Mouse (Mus musculus): ENCODE data around the gene Jup. TPM values are rescaled to one million over a fixed set of nuclear protein-coding genes. Genes with fewer than 3 reads are reported as not detected.
A peak's percentile ranks its signal among the peaks of the same experiment; 100 is the strongest.
"Not testable (repeated sequence)": the region's sequence is repeated elsewhere in the genome, so short reads cannot be mapped to it uniquely, and the experiment has no call there.

The Jup gene
- polyA plus RNA-seq, 1 experiment from 2014 or later = 105 TPM

DNA sequence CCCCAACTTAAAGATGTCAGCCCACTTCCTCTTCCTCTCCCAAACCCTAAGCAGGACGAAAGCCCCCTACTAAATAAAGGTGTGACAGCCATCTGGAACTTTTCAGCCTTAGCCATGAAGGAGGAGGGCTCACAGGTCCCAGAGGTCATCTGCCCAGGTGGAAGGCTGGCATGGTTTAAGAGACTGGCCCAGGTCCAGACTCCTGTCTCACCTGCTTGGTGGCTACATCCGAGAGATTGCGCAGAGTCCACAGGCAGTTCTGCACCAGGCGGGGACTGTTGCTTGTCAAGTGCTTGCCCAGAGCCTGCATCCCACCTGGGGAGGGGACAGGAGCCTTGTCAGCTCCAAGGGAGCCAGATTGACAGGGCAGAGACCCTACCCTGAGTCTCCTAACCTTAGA is 18.3 kb downstream of the Jup start:
- H3K9ac ChIP-seq = no peak overlapping the region
- 90% methylated on average over 4 of the region's 4 CpGs for WGBS
- H3K27me3 ChIP-seq (replicated peaks) = no peaks in the 10 kb centered on the region
- no peaks in the 10 kb centered on the region for H3K4me1 ChIP-seq
- H3K4me3 ChIP-seq = no peak overlapping the region
- no peak overlapping the region for H3K27ac ChIP-seq
- no peak for ATAC-seq (replicated peaks)
- H3K9me3 ChIP-seq = no peaks in the 10 kb centered on the region
- peaks cover 53% of the 10 kb centered on the region for H3K36me3 ChIP-seq (replicated peaks)
- no peak overlapping the region for H3K4me2 ChIP-seq

DNA sequence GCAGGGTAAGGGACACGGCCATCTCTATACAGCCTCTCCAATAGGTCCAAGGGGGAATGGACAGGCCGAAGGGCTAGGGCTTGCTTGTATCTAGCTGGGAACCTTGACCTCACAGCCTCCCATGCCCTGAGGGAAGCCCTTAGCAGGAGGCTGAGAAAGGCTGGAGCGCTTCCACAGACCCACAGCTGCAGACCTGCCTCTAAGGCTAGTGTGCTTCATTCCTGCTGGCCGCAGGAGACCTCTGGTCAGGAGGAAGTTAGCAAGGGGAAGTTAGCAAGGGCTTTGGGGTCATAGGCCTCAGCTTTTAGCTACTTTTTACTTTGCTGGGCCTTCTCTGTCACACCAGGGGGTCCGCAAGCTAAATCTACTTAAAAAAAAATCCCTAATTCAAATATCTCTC is 19.1 kb downstream of the Jup start:
- H3K4me3 ChIP-seq = no peak overlapping the region
- no peaks in the 10 kb centered on the region for H3K4me1 ChIP-seq
- no peak overlapping the region for H3K27ac ChIP-seq
- H3K9ac ChIP-seq = no peak overlapping the region
- H3K9me3 ChIP-seq = no peaks in the 10 kb centered on the region
- peaks cover 58% of the 10 kb centered on the region for H3K36me3 ChIP-seq (replicated peaks)
- no peak for ATAC-seq (replicated peaks)
- no peak overlapping the region for H3K4me2 ChIP-seq
- H3K27me3 ChIP-seq (replicated peaks) = no peaks in the 10 kb centered on the region
- 84% methylated on average over 5 of the region's 5 CpGs for WGBS

DNA sequence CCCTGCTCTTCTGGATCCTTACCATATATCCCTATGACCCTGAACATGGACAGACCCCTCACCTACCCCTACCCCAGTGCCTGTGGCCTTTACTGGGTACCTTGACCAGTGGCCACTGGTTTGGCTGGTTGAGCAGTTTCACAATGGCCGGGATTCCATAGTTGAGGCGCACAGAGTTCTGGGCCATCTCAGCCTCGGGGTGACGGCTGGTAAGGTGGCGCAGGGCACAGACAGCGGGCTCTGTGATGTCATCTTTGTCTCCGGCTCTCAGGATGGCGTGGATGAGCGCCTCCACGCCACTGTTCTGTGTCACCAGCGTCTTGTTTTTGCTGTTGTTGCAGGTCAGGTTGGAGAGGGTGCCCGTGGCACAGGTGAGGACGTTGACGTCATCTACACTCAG is 19.6 kb downstream of the Jup start:
- no peak for ATAC-seq (replicated peaks)
- Histone ChIP-seq H3K9ac (no peak overlapping the region), H3K4me1 (no peaks in the 10 kb centered on the region), H3K9me3 (no peaks in the 10 kb centered on the region), H3K4me2 (no peak overlapping the region), H3K36me3 (replicated peaks) (peaks cover 57% of the 10 kb centered on the region), H3K27ac (no peak overlapping the region), H3K27me3 (replicated peaks) (no peaks in the 10 kb centered on the region), H3K4me3 (no peak overlapping the region)
- WGBS = 94% methylated on average over 14 of the region's 14 CpGs

DNA sequence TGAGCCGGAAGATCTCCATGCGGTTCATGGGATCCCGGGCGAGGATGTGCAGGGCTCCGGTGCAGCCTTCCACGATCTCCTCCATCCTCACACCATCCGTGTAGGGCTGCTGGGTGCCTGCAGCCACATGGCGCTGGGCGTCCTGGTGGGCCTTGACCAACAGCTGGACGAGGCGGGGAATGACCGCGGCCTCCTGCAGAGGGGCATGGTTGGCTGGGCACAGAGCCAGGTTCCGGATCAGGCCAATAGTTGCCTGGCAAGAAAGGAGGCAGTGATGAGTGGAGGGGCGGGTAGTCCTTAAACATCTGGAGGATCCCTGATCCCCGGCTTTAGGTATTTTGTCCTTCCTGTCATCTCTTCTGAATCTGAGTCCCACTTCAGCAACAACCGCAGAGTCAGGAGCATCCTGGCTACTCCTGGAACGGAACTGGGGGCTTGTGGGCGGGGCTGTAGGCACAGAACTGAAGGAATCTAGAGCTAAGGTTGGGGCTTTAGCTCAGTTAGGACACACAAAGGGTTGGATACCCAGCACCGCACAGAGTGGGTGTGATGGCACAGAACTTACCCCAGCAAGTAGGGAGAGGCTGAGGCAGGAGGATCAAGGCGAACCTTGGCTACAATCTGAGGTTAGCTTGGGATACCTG is 20.7 kb downstream of the Jup start:
- H3K36me3 ChIP-seq (replicated peaks) = peaks cover 62% of the 10 kb centered on the region
- 90% methylated on average over 21 of the region's 21 CpGs for WGBS
- H3K27ac ChIP-seq = no peak overlapping the region
- H3K27me3 ChIP-seq (replicated peaks) = no peaks in the 10 kb centered on the region
- no peaks in the 10 kb centered on the region for H3K4me1 ChIP-seq
- no peak overlapping the region for H3K4me2 ChIP-seq
- no peak overlapping the region for H3K4me3 ChIP-seq
- H3K9me3 ChIP-seq = no peaks in the 10 kb centered on the region
- ATAC-seq (replicated peaks) = no peak
- H3K9ac ChIP-seq = no peak overlapping the region

DNA sequence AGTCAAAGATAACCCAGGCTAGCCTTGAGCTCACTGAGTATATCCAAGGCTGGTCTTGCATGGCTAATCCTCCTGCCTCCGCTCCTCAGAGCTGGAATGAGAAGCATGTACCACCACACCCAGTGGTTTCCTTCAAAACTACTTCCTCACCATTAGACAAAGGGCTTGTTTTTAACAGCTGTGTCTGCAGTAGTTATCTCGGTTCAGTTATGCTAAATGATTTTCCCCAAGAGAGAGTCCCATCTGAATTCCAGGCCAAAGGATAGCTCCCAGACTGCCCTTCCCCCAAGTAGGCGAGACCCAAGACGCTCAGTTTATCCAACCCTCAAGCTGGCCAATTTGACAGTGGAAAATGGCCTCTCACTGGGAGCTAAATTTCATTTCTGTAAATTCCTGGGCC is 21.6 kb downstream of the Jup start:
- ATAC-seq (replicated peaks) = no peak
- no peak overlapping the region for H3K27ac ChIP-seq
- H3K36me3 ChIP-seq (replicated peaks) = peaks cover 56% of the 10 kb centered on the region
- no peak overlapping the region for H3K4me3 ChIP-seq
- 80% methylated on average over 4 of the region's 4 CpGs for WGBS
- H3K9ac ChIP-seq = no peak overlapping the region
- no peaks in the 10 kb centered on the region for H3K9me3 ChIP-seq
- H3K27me3 ChIP-seq (replicated peaks) = no peaks in the 10 kb centered on the region
- no peak overlapping the region for H3K4me2 ChIP-seq
- no peaks in the 10 kb centered on the region for H3K4me1 ChIP-seq

DNA sequence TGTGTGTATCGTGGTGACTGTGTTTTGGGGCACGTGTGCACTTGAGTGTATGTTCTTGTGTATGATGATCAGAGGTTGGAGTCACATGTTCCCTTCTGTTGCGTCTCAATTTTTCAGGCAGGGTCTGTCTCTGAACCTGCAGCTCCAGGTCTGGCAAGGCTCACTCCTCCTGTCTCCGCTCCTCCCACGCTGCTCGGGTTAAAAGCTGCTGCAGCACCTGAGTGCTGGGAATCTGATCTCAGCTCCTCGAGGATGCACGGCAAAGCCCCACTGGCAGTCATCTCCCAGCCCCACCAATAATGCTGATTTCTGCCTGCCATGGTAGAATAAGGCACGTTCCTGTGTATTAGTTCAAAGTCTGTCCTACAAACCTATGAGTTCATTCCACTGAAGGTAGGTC is 22.4 kb downstream of the Jup start:
- H3K4me3 ChIP-seq = no peak overlapping the region
- no peaks in the 10 kb centered on the region for H3K4me1 ChIP-seq
- no peak overlapping the region for H3K4me2 ChIP-seq
- H3K9me3 ChIP-seq = no peaks in the 10 kb centered on the region
- no peak overlapping the region for H3K9ac ChIP-seq
- H3K27ac ChIP-seq = no peak overlapping the region
- H3K36me3 ChIP-seq (replicated peaks) = peaks cover 54% of the 10 kb centered on the region
- H3K27me3 ChIP-seq (replicated peaks) = no peaks in the 10 kb centered on the region
- ATAC-seq (replicated peaks) = no peak
- WGBS = 90% methylated on average over 9 of the region's 9 CpGs

DNA sequence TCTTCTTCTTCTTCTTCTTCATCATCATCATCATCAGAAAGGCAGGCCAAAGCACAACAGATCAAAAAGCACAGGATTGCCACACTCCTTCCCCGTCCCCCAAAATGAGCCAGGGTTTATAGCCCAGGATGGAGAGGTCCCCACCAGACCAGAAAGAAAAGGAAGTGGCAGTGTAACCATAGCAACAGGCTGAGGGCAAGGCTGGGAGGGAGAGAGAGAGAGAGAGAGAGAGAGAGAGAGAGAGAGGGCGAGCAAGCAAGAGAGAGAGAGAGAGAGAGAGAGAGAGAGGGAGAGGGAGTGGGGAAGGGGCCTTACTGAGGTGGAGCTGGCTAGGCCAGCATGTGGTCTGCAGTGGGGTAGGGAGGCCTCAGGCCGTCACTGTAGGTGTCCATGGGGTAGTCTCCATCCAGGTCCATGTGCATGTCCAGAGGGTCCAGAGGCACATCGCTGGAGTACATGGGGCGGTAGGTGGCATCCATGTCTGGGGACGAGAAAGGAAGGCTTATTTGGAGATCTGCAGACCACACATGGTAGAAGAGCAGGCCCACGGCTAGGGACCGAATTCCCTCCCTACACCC is 25.5 kb downstream of the Jup start:
- Histone ChIP-seq H3K27ac (no peak overlapping the region), H3K4me3 (no peak overlapping the region), H3K36me3 (replicated peaks) (peaks cover 42% of the 10 kb centered on the region), H3K4me1 (no peaks in the 10 kb centered on the region), H3K9ac (no peak overlapping the region), H3K4me2 (no peak overlapping the region), H3K27me3 (replicated peaks) (no peaks in the 10 kb centered on the region), H3K9me3 (no peaks in the 10 kb centered on the region)
- WGBS = 51% methylated on average over 8 of the region's 8 CpGs
- ATAC-seq (replicated peaks) = peak; percentile 46

DNA sequence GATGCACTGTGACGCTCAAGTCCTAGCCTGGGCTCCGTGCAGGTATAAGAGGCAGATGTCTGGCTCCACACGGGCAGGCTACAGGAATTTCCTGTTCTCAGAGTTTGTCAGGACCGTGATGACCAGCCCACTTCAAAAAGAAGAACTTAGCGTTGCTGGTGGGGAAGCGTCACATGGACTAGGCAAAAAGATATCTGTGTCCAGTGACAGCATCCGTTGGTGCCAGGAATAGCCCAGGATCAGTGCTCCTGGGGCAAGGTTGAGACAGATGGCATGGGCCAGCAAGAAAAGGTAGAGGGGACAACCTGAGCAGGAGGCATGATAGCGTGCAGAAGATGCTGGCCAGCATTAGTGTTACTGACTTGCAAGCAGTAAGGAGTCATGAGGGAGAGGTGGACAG is 27.7 kb downstream of the Jup start:
- no peaks in the 10 kb centered on the region for H3K4me1 ChIP-seq
- no peak for ATAC-seq (replicated peaks)
- no peaks in the 10 kb centered on the region for H3K9me3 ChIP-seq
- 88% methylated on average over 8 of the region's 8 CpGs for WGBS
- H3K27me3 ChIP-seq (replicated peaks) = no peaks in the 10 kb centered on the region
- no peak overlapping the region for H3K4me3 ChIP-seq
- H3K27ac ChIP-seq = no peak overlapping the region
- H3K9ac ChIP-seq = no peak overlapping the region
- peaks cover 23% of the 10 kb centered on the region; the same call in 1 of the 2 replicates for H3K36me3 ChIP-seq (replicated peaks)
- no peak overlapping the region for H3K4me2 ChIP-seq

DNA sequence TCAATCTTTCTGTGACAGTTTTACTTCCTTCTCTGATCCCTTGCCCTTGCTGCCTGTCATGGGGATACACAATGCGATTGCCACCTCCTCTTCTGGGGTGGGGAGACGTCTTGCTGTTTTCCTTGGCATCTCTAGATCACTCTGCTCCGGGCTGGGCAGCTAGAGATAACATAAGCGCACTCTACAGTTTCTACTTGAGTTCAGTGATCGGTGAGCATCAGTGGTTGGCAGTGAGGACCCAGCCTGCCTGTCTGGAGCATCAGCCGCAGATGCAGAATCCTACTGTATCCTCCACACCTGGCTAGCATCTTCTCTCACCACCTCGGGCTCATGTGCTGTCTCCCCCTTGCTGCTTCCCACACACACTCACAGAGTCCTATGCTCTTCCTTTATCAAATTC is 28.4 kb downstream of the Jup start:
- Histone ChIP-seq H3K9ac (no peak overlapping the region), H3K27ac (no peak overlapping the region), H3K9me3 (no peaks in the 10 kb centered on the region), H3K4me2 (no peak overlapping the region), H3K27me3 (replicated peaks) (no peaks in the 10 kb centered on the region), H3K4me3 (no peak overlapping the region), H3K4me1 (no peaks in the 10 kb centered on the region), H3K36me3 (replicated peaks) (peaks cover 19% of the 10 kb centered on the region; the same call in 1 of the 2 replicates)
- no peak for ATAC-seq (replicated peaks)
- WGBS = 82% methylated on average over 7 of the region's 7 CpGs

DNA sequence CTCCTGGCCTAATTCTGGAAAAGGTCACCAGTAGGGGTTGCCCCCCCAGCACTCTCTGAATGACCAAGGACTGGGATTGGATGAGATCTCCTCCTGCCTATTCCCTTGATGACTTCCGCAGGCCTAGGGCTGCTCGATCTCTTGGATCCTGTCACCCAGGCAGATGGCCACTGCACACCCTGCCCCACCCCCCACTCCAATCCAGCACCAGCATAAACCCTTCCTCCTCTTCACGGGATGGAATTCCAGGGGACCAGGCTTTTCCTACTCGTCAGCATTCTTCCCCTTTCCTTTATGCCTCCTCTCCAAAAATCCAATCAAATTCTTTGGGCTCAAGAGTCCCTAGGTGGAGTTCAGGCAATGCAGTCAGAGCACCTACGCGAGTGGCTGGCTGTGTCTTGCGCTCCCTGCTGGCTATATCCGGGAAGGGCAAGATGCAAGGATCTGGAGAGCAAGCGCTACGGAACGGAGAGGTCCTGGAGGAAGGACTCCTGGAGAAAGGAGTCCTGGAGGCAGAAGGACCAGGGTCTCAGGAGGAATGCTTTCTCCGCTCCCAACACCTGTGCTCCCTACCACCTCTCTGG is 34.5 kb downstream of the Jup start:
- no peak overlapping the region for H3K4me3 ChIP-seq
- H3K4me2 ChIP-seq = no peak overlapping the region
- WGBS = 18% methylated on average over 12 of the region's 12 CpGs
- H3K9me3 ChIP-seq = no peaks in the 10 kb centered on the region
- H3K27ac ChIP-seq = 0 out of 2 replicates have a peak overlapping the region, but pooled peaks have one; percentile 45
- no peak overlapping the region for H3K9ac ChIP-seq
- H3K27me3 ChIP-seq (replicated peaks) = no peaks in the 10 kb centered on the region
- ATAC-seq (replicated peaks) = 0 out of 2 replicates have a peak, but pooled peaks have one; percentile 51
- no peaks in the 10 kb centered on the region for H3K36me3 ChIP-seq (replicated peaks)
- peaks cover 9% of the 10 kb centered on the region for H3K4me1 ChIP-seq

DNA sequence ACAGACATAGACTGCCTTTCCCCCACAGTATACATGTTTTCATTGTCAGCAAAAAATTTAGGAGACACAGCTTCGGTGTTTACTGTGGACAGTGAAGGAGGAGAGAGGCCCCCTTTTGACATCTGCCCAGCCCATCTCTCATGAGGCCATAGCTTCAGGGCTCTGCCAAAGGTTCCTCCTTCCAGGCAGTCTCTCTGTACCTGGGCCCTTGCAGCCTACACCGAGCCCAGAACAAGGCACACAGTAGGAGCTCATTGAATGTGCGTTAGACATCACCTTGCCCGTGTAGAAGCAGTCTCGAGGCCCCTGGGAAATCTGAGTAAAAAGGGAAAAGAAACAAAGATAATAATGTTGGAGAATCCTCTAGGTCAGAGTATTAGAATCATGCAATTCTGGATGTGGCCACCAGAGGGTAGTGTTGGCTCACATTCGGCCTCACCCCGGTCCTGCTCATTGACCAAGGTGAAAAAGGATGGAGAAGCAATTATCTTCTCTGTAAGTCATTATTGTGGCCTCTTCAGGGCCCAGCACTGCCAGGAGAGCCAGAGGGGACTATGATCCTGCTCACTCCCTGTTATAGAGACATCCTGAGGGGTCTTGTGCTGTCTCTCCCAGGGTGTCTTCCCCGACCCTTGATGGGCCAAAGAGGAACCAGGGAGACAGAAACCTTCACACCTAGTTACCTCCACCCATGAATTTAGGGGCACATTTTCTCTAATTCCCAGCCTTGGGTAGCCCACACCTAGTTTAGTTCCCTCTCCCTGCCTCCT is 35.2 kb downstream of the Jup start:
- ATAC-seq (replicated peaks) = peak; percentile 72
- Histone ChIP-seq H3K4me3 (no peak overlapping the region), H3K9ac (no peak overlapping the region), H3K27me3 (replicated peaks) (no peaks in the 10 kb centered on the region), H3K36me3 (replicated peaks) (no peaks in the 10 kb centered on the region), H3K4me1 (peaks cover 9% of the 10 kb centered on the region), H3K4me2 (no peak overlapping the region), H3K27ac (0 out of 2 replicates have a peak overlapping the region, but pooled peaks have one; percentile 45), H3K9me3 (no peaks in the 10 kb centered on the region)
- 15% methylated on average over 8 of the region's 8 CpGs for WGBS

DNA sequence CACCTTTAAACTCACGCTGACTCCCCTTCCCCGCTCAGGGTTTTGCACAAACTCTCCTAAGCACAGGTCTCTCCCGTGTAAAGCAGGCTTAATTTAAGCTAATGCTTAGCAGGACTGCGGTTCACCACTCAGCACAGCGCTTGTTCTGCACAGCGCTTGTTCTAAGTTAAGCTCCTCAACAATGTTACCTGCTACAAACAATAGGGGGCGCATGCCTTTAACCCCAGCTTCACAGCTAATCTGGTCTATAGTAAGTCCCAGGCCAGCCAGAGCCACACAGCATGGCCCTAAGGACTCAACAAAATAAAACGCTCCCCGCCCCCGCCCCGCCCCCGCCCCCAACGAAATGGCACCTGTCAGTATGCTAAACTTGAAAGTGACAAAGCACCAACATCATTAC is 36.5 kb downstream of the Jup start:
- not testable (repeated sequence) for H3K9me3 ChIP-seq; H3K36me3 ChIP-seq (replicated peaks); ATAC-seq (replicated peaks); H3K4me1 ChIP-seq; H3K4me2 ChIP-seq; H3K27me3 ChIP-seq (replicated peaks); H3K27ac ChIP-seq; H3K4me3 ChIP-seq; H3K9ac ChIP-seq
- no CpG with 5 or more reads among the region's 13 CpGs for WGBS
